Mouse (Mus musculus) bone marrow macrophage, adult 2 months (primary cell): Measurements from ENCODE around the gene Mthfsd. TPM values are rescaled to one million over a fixed set of nuclear protein-coding genes. Genes with fewer than 3 reads are reported as not detected.

ENCODE experiments used
- H3K27ac ChIP-seq: 2 replicates; pipeline ENCODE4 v1.5.1; 2012; ENCODE audit warnings: low read depth, low read length; ENCODE audit not compliant: insufficient read depth
- H3K4me1 ChIP-seq: 2 replicates; pipeline ENCODE4 v1.6.1; 2012; ENCODE audit warnings: low read length; ENCODE audit not compliant: control insufficient read depth, insufficient read depth
- H3K4me3 ChIP-seq: 2 replicates; pipeline ENCODE4 v1.5.1; 2012; ENCODE audit warnings: mild to moderate bottlenecking, low read length, moderate library complexity; ENCODE audit not compliant: insufficient read depth
- CTCF ChIP-seq: IDR thresholded peaks from 2 replicates; pipeline ENCODE4 v1.5.1; 2012; ENCODE audit warnings: low read depth, mild to moderate bottlenecking, low read length, moderate library complexity
- POLR2A ChIP-seq: IDR thresholded peaks from 2 replicates; pipeline ENCODE4 v1.6.1; 2012; ENCODE audit warnings: mild to moderate bottlenecking, low read depth, low read length, borderline replicate concordance
- polyA plus RNA-seq: library from polyadenylated mRNA; stranded (reverse); fragments of >200 nt; gene quantifications from 2 replicates; pipeline ENCODE4 v1.2.4, GENCODE M21; 2012; ENCODE audit not compliant: missing spikeins, insufficient read depth, insufficient read length

Gene Mthfsd
- polyA plus RNA-seq, 1 experiment = 21.0 TPM

DNA sequence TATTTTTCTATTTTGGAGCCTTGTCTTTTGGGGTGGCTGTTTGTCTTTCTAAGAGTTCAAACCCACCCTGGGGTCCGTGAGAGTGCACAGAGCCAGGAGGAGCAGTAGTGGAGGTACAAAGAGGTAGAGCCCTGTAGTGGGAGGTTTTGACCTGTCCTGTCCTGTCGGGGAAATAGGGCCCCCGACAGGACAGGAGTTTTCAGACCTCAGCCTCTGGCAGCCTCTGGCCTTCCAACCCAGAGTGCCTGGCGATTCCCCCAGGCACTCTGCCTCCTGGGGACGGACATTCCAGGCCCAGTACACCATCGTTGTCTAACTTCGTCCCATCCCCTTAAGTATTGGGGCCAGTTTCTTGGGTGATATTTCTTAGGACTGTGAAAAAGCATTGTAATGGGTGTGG lies 14.2 kb upstream of the Mthfsd start:
- TF ChIP-seq CTCF = no peak
- no peak for TF ChIP-seq POLR2A
- H3K27ac ChIP-seq = no peak overlapping the region
- H3K4me3 ChIP-seq = no peak overlapping the region
- H3K4me1 ChIP-seq = no peaks in the 10 kb centered on the region

- TF ChIP-seq CTCF (no peak), POLR2A (no peak)
- Histone ChIP-seq H3K4me3 (no peak overlapping the region), H3K27ac (no peak overlapping the region), H3K4me1 (no peaks in the 10 kb centered on the region)
Measured at GRCm38 (mm10) chr8:121121704-121122103, 13.5 kb upstream of the Mthfsd start.

DNA sequence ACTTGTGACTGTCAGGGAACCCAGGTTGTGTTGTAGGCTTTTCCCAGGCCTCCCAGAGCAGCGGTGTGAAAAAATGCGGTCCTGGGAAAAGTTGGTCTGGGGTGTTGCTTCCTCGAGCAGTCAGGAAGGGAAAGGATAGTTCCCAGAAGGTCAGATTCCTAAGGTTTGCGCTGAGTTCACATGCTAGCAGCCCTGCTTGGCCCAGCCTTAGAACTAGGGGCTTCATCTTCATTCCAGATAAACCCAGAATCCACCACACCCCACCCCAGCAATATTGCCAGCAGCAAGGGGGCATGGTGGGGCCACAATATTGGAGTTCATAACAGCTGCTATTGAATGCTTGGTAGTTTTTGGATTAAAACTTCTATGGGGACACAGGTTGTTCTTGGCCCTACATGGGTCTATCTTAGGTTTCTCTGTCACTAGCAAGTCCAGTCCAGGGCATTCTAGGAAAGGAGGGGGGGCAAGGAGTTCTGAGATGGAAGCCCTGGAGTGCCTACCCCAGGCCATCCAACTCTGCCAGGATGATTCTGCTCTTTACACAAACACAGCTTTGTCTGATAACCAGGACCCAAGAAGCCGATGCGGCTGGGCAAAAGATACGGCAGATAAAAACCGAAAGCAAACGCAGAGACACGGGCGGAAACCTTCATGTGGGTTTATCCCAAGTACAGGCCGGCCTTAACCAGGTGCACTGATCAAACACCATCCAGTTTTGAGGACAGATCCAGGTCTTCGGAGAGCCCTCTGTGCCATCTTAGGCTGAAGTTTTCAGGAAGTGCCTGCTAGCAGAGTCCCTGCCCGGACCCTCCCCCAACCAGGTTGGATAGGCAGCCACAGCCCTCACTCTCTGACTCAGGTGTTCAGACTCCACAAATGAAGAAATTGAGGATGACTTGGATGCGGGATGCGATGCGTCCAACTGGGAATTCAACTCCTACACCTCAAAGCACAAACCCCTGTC lies 12.5 kb upstream of the Mthfsd start:
- Histone ChIP-seq H3K27ac (no peak overlapping the region), H3K4me1 (no peaks in the 10 kb centered on the region), H3K4me3 (peak overlapping the region; percentile 38)
- TF ChIP-seq CTCF = no peak
- TF ChIP-seq POLR2A = no peak

DNA sequence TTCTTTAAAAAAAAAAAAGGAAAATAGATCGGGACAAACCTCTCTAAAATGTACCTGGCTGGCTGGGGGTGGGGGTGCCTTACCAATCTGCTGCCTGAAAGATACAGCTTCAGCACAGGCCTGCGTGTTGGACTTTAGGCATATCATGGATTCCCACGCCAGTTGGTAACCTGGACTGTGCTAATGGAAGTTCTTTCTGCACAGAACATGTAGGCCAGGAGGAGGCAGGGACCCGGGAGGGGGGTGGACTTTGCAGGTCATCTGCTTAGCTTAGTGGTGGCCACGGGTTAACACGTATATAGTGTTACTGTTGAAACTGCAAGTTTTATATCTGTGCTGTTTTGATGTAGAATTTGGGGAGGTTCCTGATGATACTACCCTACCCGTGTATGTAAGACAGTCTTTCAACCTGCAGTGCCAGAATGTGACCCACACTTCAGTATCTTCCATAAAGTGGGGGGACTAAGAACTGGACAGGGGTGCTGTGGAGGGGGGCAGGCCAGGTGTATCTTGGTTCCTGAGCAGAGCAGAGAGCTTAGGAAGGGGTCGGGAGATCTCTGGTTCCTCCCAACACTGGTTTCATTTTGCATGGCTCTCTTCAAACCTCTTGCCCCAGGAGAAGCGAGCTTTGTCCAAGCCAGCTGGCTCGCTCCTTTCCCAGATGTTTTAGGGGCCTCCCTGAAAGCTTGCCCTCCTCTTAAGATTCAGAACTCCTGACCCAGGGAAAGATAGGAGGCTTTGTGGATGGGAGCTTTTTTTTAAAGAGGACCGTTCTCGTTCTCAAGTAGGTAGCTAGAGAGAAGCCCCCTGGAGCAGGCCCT lies 11.7 kb upstream of the Mthfsd start:
- H3K27ac ChIP-seq = no peak overlapping the region
- H3K4me3 ChIP-seq = no peak overlapping the region
- no peak for TF ChIP-seq CTCF
- H3K4me1 ChIP-seq = no peaks in the 10 kb centered on the region

DNA sequence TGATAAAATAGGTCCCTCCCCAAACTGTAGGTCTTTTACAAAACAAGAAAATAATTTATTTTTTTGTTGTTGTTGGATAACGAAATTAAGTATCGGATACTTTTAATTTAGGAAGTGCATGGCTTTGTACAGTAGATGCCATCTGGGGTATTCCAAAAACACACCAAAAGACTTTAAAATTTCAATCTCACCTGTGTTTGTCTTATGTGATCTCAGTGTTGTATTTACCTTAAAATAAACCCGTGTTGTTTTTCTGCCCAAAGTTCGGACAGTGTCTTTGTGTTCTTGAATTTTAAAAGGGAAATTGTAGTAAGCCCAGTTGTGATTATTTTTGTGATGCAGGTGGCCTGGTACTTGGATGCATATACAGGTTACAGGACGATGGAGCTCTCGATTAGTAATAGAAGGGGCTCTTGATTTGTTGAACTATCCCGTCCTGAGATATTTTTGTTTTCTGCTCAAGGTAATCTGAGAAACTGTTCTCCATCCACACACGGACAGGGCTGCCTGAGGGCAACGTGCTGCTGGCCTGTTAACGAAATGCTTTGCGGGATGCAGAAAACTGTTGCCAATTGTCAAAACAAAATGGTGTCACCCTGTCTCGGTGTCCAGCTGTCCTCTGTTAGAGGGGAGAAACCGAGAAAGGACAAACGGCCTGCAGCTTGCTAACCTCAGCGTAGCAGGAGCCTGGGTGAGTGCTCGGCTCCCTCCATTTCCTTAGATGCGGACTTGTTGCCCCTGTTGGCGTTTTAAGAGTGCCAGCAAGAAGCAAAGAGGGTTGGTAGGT lies 10.6 kb upstream of the Mthfsd start:
- no peak overlapping the region for H3K4me3 ChIP-seq
- H3K4me1 ChIP-seq = no peaks in the 10 kb centered on the region
- TF ChIP-seq POLR2A (no peak), CTCF (no peak)
- no peak overlapping the region for H3K27ac ChIP-seq

GRCm38 (mm10) chr8:121117906-121118305 lies 9.7 kb upstream of the Mthfsd start:
- no peak for TF ChIP-seq CTCF
- TF ChIP-seq POLR2A = no peak
- H3K27ac ChIP-seq = no peak overlapping the region
- H3K4me3 ChIP-seq = no peak overlapping the region
- H3K4me1 ChIP-seq = no peaks in the 10 kb centered on the region

GRCm38 (mm10) chr8:121117186-121117651 lies 9.0 kb upstream of the Mthfsd start:
- Histone ChIP-seq H3K4me3 (no peak overlapping the region), H3K27ac (no peak overlapping the region), H3K4me1 (no peaks in the 10 kb centered on the region)
- TF ChIP-seq CTCF (no peak), POLR2A (no peak)

GRCm38 (mm10) chr8:121116591-121117185 lies 8.5 kb upstream of the Mthfsd start:
- Histone ChIP-seq H3K4me1 (peaks cover under 1% of the 10 kb centered on the region), H3K4me3 (no peak overlapping the region), H3K27ac (no peak overlapping the region)
- no peak for TF ChIP-seq CTCF
- no peak for TF ChIP-seq POLR2A

DNA sequence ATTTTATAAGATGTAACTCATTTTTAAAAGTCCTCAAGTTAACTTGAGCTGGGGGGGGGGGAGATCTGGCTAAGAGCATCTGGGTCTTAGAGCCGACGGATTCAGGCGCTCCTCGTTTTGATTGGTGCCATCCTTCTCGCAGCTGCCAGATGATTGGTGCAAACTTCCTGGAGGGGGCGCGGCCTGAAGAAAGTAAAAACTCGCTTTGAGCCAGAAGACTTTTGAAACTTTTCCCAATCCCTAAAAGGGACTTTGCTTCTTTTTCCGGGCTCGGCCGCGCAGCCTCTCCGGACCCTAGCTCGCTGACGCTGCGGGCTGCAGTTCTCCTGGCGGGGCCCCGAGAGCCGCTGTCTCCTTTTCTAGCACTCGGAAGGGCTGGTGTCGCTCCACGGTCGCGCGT lies 7.8 kb upstream of the Mthfsd start, which contains the start of gene Foxc2:
Gene Foxc2 (plus strand): TSS at position 224 of the 400 bp plus-strand sequence.
- Histone ChIP-seq H3K27ac (no peak within 1 kb of the TSS), H3K4me3 (no peak within 1 kb of the TSS; the same call in 1 of the 2 replicates), H3K4me1 (peaks cover 6% of the 10 kb centered on the region)
- TF ChIP-seq CTCF (no peak), POLR2A (no peak)
